Mouse (Mus musculus) thymus, postnatal 4 days (tissue): ENCODE measurements around the gene Pcif1.

Source experiments
- DNase-seq: peaks from one replicate; pipeline ENCODE4 v3.0.0; 2021

Gene Pcif1

DNA sequence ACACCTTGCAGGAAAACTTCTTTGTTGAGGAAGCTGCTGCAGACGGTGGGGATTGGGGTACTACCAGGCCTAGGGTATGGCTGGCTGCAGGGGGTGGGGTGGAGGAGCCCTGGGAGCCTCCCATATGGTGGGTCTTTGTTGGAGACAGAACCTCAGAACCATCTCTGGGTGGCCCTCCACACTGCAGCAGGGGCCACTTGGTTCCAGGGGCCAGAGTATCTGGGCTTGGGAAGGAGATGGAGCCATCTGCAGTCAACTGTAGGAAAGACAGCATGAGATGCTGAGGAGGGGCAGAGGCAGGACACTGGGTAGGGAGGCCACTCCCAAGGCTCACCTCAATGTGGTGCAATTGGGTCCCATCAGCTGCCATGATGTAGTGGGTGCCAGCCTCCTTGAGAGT, 15.5 kb downstream of the Pcif1 start:
- DNase-seq, result no peak

- DNase-seq, result no peak
These were observed 16.8 kb downstream of the Pcif1 start for GRCm38 (mm10) chr2:164895885-164896284.

DNA sequence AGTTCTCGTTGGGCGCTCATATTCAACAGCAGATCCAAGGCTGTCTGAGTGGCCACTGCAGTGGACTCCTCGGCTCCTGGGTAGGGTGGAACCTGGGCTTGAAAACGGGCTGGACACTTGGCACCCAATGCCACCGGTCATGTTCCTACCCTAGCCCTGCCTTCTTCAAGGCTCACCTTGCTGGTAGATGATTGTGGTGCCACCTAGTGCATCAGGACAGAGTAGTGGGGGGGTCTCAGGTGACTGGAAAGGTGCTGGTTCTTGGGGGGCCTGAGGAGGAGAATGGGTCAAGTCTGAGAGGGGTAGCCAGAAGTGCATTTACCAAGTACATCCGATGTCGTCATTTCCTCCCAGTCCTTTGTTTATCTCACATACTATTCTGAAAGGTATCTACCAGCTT, 18.9 kb downstream of the Pcif1 start:
- peak; percentile 69 for DNase-seq

- DNase-seq, result peak; percentile 42
These were observed 19.9 kb downstream of the Pcif1 start for GRCm38 (mm10) chr2:164899034-164899433.

- DNase-seq, result peak; percentile 51
These were observed 20.8 kb downstream of the Pcif1 start for GRCm38 (mm10) chr2:164899723-164900459.

DNA sequence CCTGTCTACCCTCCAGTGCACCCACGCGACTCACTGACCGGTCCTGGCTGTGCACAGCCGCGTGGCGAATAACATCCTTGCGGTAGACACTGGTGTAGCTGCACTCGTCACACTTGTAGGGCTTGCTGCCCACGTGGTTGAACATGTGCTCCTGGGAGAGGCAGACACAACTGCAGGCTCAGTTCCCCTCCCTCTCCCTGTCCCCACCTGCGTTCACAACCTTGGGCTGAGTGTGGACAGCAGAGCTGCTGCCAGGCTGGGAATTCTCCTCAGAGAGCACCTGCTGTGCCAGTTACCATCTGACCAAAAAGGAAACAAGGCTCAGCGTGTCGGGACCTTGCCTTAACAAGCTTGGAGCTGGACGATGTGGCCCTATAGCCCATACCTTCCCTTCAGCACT, 22.3 kb downstream of the Pcif1 start:
- no peak for DNase-seq

DNA sequence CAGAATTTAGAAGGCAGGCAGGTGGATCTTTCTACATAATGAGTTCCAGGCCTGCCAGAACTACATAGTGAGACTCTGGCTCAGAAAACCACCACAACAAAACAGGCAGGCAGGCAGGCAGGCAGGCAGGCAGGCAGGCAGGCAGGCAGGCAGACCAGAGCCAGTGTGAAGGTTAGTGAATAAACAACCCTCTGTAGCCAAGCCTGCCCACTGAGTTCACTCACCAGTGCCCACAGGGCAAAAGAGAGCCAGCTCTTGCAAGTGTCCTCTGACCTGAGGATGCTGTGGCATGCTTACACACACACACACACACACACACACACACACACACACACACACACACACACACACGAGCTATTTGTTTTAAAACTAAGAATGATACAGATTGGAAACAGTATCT, 24.4 kb downstream of the Pcif1 start:
- no peak for DNase-seq

DNA sequence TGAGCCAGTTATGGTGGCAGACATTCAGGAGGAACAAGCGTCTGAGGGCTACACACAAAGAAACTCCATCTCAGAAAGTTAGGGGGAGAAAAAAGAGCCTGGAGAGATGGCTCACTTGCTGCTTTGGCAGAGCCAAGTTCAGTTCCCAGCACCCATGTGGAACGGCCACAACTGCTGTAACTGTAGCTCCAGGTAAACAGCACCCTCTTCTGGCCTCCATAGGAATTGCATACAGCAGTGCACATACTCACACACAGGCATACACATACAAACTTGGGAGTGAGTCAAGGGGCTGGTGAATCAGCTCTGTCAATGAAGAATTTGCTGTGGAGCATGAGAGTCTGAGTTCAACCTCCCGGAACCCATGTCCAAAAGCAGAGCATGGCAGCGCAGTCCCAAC, 27.0 kb downstream of the Pcif1 start:
- DNase-seq, result no peak

DNA sequence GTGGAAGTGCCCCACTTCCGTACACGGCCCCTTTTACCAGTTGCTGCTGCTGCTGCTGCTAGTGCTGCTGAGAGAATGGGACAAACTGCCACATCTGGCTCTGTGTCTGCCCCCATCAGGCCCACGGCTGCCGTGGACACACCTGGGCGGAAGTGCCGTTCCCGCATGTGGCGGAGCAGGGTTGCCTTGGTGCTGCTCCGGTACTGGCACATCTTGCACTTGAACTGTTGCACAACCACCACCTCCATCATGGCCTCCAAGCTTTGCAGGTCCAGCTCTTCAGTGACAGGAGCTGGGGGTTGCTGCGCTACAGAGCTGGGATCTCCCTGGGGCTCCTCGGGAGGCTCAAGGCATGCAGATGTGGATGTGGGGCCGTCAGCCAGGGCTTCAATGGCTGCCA, 28.4 kb downstream of the Pcif1 start:
- DNase-seq, result no peak

- DNase-seq, result no peak
These were observed 28.9 kb downstream of the Pcif1 start for GRCm38 (mm10) chr2:164908011-164908410.

DNA sequence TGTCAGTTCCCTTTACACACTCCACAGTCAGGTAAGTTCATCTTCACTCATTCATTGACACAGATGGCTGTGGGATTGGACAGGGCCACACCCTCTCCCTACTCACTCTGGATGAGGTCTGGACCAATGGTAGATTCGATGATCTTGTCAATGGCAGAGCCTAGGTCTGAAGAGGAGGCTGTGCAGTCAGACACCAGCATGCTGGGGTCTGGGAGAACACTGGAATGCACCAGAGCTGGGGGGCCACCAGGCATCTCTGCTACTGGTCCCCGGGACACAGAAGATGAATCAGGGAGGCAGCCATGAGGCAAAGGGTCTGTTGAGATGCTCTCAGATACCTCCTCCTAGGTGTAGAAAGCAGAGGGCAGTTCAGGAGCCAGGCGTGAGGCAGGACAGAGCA, 30.0 kb downstream of the Pcif1 start:
- DNase-seq, result no peak

GRCm38 (mm10) chr2:164909542-164909941, 30.4 kb downstream of the Pcif1 start:
- no peak for DNase-seq

DNA sequence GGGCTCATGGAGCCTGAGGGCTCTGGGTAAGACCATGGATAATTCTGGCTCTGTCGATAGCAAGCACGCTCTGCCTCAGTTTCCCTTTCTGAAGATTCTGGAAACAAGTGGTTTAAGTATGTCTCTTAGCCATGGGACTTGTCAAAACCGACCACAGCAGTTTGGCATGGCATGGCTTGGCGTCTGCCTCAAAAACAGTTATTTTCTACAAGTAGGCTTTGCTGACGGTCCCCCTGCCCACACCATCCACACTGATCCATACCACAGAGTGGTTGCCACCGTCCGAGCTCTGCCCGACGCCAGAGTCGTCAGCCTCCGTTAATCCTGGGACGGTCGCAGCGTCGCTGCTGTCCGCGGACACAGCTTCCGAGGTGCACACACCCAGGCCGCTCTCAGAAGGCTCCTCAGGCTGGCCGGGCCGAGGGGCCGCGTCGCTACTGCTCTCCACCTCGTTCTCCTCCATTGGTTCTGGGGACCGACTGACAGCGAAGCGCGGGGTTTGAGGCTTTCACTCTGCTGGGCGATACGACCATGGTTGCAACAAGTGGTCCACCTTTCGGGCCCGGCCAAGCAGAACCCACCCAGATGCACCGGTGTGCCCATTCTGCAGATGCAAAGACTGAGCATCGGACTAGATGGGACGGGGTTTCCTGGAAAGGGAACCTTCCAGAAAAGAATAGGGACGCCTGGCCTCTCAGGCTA, 31.4 kb downstream of the Pcif1 start:
- DNase-seq, result no peak

GRCm38 (mm10) chr2:164911086-164912048, 32.3 kb downstream of the Pcif1 start, which contains the start of gene Zfp335:
TSS of gene Zfp335 (minus strand) at chr2:164911757.
- DNase-seq, result peak; percentile 93

DNA sequence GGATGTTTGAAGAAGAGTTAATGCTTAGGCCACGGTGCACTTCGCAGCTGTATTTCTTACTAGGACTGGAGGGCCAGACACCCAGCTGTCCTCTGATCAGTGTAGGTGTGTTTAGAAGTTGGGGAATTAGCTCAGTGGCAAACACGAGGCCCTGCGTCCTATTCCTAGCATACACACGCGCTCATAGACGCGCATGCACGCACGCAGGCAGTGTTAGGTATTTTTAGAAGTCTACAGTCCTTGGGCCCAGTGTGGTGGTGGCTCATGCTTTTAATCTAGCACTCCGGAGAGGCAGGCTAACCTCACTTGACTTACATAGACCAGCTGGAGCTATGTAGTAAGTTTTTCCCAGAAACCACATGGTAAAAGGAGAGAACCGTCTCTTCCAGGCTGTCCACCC, 33.0 kb downstream of the Pcif1 start:
- no peak for DNase-seq

DNA sequence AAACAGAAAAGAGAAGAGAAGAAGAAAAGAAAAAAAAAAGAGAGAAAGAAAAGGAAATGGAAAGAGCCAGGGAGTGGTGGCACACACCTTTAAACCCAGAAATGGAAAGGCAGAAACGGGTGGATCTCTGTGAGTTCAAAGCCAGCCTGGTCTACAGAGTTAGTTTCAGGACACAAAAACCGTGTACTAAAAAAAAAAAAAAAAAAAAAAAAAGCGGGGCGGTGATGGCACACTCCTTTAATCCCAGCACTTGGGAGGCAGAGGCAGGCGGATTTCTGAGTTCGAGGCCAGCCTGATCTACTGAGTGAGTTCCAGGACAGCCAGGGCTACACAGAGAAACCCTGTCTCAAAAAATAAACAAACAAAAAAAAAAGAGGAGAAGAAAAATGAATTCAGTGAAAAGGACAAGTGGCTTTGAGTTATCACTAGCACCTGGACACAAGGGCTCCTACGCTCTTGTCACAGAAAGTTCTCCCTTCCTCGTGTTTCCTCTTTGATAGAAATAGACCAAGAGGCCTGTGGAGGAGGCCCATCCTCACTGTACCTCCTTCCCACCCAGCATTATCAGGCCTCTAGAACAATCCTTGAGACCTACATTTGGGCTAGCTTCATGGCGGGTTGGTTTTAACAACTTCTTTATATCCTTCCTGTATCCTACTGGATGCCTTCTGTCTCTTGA, 33.8 kb downstream of the Pcif1 start:
- no peak for DNase-seq

GRCm38 (mm10) chr2:164913428-164913786, 34.3 kb downstream of the Pcif1 start:
- peak; percentile 92 for DNase-seq

- no peak for DNase-seq
These were observed 37.7 kb downstream of the Pcif1 start for GRCm38 (mm10) chr2:164916820-164917219.

DNA sequence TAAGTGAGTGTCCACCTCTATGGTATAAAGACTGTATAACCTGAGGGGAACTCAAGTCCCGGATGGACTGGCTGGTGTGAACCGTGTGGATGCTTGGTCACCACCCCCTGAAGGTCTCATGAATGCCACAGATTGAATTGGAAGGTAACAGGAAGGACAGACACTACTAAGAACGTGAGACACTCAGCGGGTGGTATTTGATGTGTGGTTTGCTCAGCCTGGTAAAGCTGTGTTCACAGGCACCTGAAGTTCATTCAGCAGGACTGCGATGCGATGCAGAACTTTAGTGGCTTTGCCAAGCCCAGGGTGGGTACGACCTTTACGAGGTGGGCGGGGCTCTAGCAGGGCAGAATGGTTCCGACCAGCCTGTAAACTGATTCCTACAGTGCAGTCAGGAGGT, 38.3 kb downstream of the Pcif1 start:
- no peak for DNase-seq

DNA sequence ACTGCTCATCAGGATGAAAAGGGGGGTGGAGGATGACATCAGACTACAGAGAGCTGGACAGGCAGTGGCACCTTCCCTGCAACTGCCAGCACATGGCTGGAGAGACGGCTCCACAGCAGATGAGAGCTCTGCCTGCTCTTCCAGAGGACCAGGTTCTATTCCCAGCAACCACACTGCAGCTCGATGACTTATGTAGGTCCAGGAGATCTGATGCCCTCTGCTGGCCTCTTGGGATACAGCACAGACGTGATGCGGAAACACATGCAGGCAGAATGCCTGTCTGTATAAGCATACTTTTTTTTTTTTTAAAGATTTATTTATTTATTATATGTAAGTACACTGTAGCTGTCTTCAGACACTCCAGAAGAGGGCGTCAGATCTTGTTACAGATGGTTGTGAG, 39.2 kb downstream of the Pcif1 start:
- DNase-seq, result peak; percentile 77

DNA sequence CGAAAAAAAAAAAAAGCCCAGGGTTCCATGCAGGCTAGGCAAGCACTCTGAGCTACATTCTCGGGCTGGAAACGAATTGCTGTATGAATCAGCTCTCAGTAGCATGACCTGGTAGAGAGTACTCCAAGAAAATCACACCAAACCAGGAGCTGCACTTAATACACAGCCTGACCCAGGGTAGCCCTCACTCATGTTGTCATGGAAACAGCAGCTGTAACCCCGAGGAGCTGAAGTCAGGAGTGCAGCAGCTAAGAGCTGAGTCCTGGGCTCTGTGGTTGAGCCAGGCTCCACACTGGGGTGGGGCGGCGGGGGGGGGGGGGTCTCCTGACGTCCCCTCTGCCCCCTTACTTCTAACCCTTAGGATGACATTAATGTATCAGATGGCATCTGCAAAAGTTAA, 42.9 kb downstream of the Pcif1 start:
- no peak for DNase-seq

DNA sequence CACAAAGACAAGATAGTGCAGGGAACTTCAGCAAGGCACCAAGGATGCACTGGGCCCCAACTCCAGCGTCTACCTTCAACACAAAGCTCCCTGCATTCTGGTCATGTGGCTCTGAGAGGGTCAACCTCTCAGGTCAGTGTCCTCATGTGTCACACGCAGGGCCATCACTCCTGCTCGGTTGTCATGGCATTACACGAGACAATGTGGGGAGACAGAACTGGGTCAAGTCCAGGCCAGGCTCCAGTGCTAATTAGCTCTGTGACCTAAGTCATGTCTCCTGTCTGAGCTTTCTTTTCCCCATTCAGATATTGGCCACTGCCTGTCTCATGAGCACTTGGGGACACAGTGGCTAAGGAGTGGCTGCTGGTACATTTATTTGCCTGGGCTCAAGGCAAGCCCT, 44.2 kb downstream of the Pcif1 start:
- no peak for DNase-seq
